Mouse (Mus musculus): Measurements from ENCODE around the gene Kap. TPM values are rescaled to one million over a fixed set of nuclear protein-coding genes. Genes with fewer than 3 reads are reported as not detected.
"Not testable (repeated sequence)": the region's sequence is repeated elsewhere in the genome, so short reads cannot be mapped to it uniquely, and the experiment has no call there.

Gene Kap
- polyA plus RNA-seq, 1 experiment from 2014 or later, result not detected

GRCm38 (mm10) chr6:133849359-133849758 lies 4.2 kb downstream of the Kap start:
- 51% methylated on average over 2 of the region's 2 CpGs for WGBS
- Histone ChIP-seq H3K4me3 (ENCODE audit: control insufficient read depth in 1 of 2, insufficient read depth in 1 of 2, low read depth in 1 of 2, low read length in 2 of 2) (no peak overlapping the region), H3K27ac (replicated peaks in 1 of 2; ENCODE audit: control insufficient read depth in 1 of 2, insufficient read depth in 1 of 2, low read depth in 2 of 2, low read length in 2 of 2) (no peak overlapping the region), H3K4me2 (ENCODE audit: low read length) (no peak overlapping the region), H3K4me1 (ENCODE audit: control insufficient read depth in 2 of 2, insufficient read depth in 2 of 2, low read length in 2 of 2) (no peaks in the 10 kb centered on the region), H3K36me3 (ENCODE audit: control insufficient read depth, insufficient read depth, low read length) (no peaks in the 10 kb centered on the region), H3K27me3 (ENCODE audit: control insufficient read depth, insufficient read depth, low read length) (no peaks in the 10 kb centered on the region), H3K9me3 (ENCODE audit: control insufficient read depth, low read length) (no peaks in the 10 kb centered on the region), H3K9ac (ENCODE audit: low read length) (no peak overlapping the region)
- ATAC-seq (ENCODE audit: insufficient number of reproducible peaks, insufficient read depth, low FRiP score, low read depth), result no peak

- H3K27me3 ChIP-seq (ENCODE audit: control insufficient read depth, insufficient read depth, low read length); H3K4me2 ChIP-seq (ENCODE audit: low read length); H3K4me1 ChIP-seq (ENCODE audit: control insufficient read depth in 2 of 2, insufficient read depth in 2 of 2, low read length in 2 of 2); ATAC-seq (ENCODE audit: insufficient number of reproducible peaks, insufficient read depth, low FRiP score, low read depth); H3K9me3 ChIP-seq (ENCODE audit: control insufficient read depth, low read length); H3K36me3 ChIP-seq (ENCODE audit: control insufficient read depth, insufficient read depth, low read length); H3K4me3 ChIP-seq (ENCODE audit: control insufficient read depth in 1 of 2, insufficient read depth in 1 of 2, low read depth in 1 of 2, low read length in 2 of 2); H3K9ac ChIP-seq (ENCODE audit: low read length); H3K27ac ChIP-seq (replicated peaks in 1 of 2; ENCODE audit: control insufficient read depth in 1 of 2, insufficient read depth in 1 of 2, low read depth in 2 of 2, low read length in 2 of 2): not testable (repeated sequence)
- WGBS, result 82% methylated on average over 5 of the region's 6 CpGs
These were observed 4.7 kb downstream of the Kap start for GRCm38 (mm10) chr6:133848861-133849260.

GRCm38 (mm10) chr6:133838296-133838995 lies 15.1 kb downstream of the Kap start:
- not testable (repeated sequence) for H3K27me3 ChIP-seq (ENCODE audit: control insufficient read depth, insufficient read depth, low read length); H3K9ac ChIP-seq (ENCODE audit: low read length); H3K4me3 ChIP-seq (ENCODE audit: control insufficient read depth in 1 of 2, insufficient read depth in 1 of 2, low read depth in 1 of 2, low read length in 2 of 2); H3K4me1 ChIP-seq (ENCODE audit: control insufficient read depth in 2 of 2, insufficient read depth in 2 of 2, low read length in 2 of 2); H3K9me3 ChIP-seq (ENCODE audit: control insufficient read depth, low read length); H3K36me3 ChIP-seq (ENCODE audit: control insufficient read depth, insufficient read depth, low read length); H3K27ac ChIP-seq (replicated peaks in 1 of 2; ENCODE audit: control insufficient read depth in 1 of 2, insufficient read depth in 1 of 2, low read depth in 2 of 2, low read length in 2 of 2); ATAC-seq (ENCODE audit: insufficient number of reproducible peaks, insufficient read depth, low FRiP score, low read depth); H3K4me2 ChIP-seq (ENCODE audit: low read length)
- 80% methylated on average over 29 of the region's 29 CpGs for WGBS

GRCm38 (mm10) chr6:133812342-133812741 lies 41.2 kb downstream of the Kap start:
- Histone ChIP-seq H3K36me3 (ENCODE audit: control insufficient read depth, insufficient read depth, low read length) (no peaks in the 10 kb centered on the region), H3K9me3 (ENCODE audit: control insufficient read depth, low read length) (no peaks in the 10 kb centered on the region), H3K4me3 (ENCODE audit: control insufficient read depth in 1 of 2, insufficient read depth in 1 of 2, low read depth in 1 of 2, low read length in 2 of 2) (no peak overlapping the region), H3K4me2 (ENCODE audit: low read length) (no peak overlapping the region), H3K9ac (ENCODE audit: low read length) (no peak overlapping the region), H3K27ac (replicated peaks in 1 of 2; ENCODE audit: control insufficient read depth in 1 of 2, insufficient read depth in 1 of 2, low read depth in 2 of 2, low read length in 2 of 2) (no peak overlapping the region), H3K27me3 (ENCODE audit: control insufficient read depth, insufficient read depth, low read length) (no peaks in the 10 kb centered on the region), H3K4me1 (ENCODE audit: control insufficient read depth in 2 of 2, insufficient read depth in 2 of 2, low read length in 2 of 2) (no peaks in the 10 kb centered on the region)
- no peak for ATAC-seq (ENCODE audit: insufficient number of reproducible peaks, insufficient read depth, low FRiP score, low read depth)
- WGBS, result 46% methylated on average over 1 of the region's 1 CpGs

Other genes with a start within 250 kb of the Kap start
- 13.0 and 14.5 TPM in 2 replicates for gene Etv6, start 181.9 kb upstream of the Kap start, polyA plus RNA-seq (2014; fragmentation: Nextera tagmentation; extraction: Ambion mirVana)

All from heart, embryonic 14.5 days (tissue).